Mouse (Mus musculus): ENCODE measurements around the gene Tbc1d2b.
A peak's percentile ranks its signal among the peaks of the same experiment; 100 is the strongest.

Tbc1d2b gene

DNA sequence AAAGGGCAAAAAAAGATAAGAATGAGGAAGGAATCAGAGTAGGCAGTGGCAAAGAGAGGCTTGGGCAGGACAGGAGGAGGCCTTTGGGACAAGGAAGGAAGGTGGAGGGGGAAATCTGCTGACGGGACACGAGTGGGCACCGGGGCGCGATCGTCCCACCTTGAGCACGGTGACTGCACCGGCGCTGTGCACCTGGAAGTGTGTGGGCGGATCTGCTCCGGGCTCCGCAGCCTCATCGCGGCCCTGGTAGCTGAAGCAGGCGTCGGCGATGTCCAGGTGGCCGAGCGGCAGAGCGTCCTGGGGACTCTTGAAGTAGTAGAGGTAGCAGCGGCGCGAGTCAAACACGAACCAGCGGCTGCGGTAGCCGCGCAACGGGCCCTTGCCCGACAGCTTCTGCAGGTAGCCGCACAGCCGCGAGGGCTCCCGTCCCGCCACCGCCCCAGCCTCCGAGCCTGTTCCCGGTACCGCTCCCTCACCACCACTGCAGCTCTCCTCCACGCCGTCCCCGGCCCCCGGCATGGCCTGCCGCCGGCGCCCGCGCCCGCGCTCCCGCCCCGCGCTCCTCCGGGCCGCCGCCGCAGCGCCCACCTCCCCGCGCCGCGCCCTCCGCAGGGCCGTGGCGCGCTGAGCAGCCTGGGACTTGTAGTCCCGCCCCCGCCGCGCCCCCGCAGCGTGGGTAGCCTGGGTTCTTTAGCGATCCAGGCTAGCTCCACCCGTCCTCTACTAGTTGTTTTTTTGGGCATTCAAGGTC, at the start of gene Tbc1d2b:
Gene Tbc1d2b (minus strand): TSS at position 612 of the 751 bp plus-strand sequence.
- peak; percentile 42 for DNase-seq (ENCODE audit: low spot score)

DNA sequence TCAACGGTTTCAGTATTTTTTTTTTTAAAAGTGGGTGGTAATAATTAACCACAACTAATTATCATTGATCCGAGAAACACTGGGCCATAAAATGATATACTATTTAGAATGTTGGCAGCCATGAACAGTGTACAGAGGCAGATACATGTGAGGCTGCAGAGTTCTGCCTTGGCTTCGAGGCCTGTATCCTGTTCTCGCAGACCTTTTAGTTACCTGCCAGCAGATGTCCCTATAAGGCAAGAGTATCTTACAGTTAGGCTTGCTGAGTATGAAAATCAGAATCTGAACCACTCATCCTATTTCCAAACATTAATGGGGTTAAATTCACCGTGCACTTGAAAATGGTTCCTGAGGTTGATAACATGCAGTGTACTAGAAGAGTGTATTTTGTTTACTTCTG, 45.7 kb upstream of the Tbc1d2b start:
- no peak for DNase-seq (ENCODE audit: low spot score)

DNA sequence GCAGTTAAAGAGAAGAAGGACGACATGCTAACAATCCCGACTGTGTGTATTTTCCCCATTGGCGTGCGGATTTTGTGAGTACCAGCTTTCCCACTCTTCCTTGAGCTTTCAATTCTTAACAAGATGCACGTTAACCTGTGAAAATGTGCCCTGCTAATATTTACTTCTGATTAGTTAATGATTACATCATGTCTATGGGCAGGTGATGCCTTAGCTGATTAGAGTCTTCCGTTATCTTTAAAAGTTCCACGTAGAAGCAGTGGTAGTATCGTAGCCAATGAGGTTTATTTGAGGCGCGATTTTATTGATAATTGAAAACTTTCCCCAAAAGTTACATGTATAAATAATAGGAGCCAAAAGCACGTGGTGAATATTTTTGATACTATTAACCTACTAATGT, 45.1 kb upstream of the Tbc1d2b start:
- DNase-seq (ENCODE audit: low spot score): no peak

DNA sequence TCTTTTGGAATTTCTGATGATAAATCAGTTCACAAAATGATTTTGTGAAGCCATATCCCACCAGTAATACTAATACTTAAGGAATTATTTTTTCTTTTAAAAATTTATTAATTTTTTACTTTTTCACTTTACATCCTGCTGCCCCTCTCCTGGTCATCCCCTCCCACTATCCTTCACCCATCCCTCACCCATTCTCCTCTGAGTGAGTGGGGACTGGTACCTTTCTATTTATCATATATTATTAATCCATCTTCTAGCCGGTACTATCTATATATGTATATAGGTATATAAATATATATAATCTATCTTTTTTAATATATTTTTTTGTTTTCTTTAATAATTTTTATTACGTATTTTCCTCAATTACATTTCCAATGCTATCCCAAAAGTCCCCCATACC, 33.6 kb upstream of the Tbc1d2b start:
- DNase-seq (ENCODE audit: low spot score): no peak

DNA sequence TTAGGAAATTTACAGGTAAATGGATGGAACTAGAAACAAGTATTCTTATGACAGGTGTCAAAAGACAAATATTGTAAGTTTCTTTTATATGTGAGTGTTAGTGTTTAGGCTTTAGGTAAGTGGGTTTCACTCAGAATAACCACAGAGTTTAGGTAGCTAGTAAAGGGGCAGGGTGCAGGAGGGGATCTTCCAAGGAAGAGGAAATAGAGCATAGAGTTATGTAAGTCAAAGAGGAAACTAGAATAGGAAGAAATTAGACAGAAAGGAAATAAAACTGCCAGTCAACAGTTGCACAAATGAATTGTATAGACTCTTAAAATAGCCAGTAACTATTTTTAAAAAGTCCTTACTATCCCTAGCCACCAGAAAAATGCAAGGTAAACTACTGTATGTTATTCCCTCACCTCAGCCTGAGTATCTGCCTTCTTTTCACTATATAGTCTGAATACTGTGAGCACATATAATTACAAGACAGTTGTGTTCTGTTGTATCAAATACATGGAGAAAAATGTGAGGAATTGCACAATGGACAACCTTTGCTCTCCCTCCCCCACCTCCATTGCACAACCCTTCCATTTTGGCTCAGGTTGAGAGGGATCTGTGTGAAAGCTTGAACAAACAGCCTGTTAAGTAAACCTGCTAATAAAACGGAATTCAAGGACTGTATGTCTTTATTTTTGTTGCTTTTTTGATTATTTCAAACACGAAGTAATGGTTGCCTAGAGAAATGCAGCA, 32.7 kb upstream of the Tbc1d2b start:
- no peak for DNase-seq (ENCODE audit: low spot score)

DNA sequence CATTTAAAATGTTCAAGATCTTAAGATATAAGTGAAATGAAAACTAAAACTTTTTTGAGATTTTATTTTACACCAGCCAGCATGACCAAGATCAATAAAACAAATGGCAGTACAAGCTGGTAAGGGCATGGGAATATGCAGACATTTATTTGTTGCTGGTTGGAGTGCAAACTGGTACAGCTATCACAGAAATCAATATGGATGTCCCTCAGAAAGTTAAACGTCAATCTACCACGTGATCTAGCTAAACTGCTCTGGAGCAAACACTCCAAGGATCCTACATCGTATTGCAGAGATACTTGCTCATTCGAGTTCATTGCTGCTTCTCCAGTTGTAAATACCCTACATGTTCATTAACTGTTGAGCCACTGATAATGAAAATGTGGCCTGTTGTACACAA, 32.1 kb upstream of the Tbc1d2b start:
- DNase-seq (ENCODE audit: low spot score): no peak

DNA sequence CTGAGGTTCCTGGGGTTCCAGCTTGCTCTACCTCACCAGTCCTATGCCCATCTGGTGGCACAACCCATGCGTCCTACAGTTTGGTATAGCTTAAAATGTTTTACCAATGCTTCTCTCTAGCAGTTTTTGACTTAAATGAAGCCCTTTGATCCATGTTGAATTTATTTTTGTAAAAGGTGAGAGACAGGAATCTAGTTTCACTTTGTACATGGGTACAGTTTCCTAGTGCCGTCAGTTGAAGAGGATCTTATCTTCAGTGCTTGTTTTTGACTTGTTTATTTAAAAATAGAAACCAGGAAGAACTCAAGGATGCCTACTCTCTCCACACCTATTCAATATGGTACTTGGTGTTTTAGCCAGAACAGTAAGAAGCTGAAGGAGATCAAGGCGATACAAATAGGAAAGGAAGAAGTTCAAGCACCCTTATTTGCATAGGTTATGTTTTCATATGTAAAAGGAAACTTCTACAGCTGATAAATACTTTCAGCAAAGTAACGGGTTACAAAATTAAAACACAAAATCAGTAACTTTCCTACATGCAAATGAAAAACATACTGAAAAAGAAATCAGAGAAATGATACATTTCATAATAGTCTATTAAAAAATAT, 30.6 kb upstream of the Tbc1d2b start:
- DNase-seq (ENCODE audit: low spot score): no peak

DNA sequence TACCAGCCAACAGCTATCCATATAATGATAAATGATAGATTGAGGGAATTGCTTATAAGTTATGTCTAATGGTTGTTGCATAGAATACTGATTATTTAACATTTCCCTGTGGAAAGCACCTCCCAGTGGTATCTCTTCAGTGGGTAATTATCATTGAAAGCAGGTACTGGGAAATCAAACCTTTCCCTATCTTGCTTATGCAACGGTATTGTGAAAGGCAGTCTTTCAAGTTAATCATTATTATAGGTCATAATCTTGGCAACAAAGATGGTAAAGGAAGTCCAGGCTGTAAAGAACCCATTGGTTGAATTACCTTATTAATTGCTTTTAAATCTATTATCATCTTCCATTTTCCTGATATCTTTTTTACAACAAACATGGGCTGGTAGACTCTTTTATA, 27.0 kb upstream of the Tbc1d2b start:
- DNase-seq (ENCODE audit: low spot score): no peak

DNA sequence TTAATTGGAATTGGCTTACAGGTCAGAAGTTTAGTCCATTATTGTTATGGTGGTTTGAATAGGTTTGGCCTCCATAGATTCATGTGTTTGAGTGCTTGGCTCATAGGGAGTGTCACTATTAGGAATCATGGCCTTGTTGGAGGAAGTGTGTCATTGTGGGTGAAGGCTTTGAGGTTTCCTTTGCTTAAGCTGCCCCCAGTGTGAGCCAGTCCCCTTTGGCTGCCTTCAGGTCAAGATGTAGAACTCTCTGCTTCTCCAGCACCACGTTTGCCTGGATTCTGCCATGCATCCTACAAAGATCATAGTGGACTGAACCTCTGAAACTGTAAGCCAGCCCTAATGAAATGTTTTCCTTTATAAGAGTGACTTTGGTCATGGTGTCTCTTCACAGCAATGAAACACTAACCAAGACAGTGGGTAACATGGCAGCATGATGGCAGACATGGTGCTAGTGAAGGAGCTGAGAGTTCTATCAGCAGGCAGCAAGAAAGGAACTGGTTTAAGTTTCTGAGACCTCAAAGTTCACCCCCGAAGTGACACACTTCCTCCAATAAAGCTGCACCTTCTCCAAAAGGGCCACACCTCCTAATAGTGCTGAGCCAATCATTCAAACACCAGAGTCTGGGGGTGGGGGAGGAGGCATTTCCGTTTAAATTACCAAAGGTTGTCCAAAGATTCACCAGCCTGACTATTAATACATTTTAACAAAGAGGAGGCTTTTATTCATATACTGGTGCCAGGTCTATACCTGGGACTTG, 23.2 kb upstream of the Tbc1d2b start:
- no peak for DNase-seq (ENCODE audit: low spot score)

DNA sequence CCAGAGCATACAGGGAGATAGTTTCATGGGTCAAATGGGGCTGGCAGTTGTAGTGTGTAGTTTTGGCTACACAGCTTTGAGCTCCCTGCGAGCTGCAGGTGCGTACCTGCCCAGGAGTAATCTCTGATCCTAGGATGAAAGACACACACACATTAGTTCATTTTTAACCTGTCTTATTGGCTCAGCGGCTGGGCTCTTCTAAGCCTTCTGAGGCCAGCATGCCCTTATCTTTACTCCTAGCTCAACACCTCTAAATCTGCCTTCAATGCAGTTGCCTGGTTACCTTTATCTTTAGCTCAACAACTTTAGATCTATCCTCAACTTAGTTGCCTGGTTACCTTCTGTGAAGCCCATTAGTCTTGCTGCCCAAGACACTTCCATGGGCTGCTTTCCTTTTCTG, 7.8 kb upstream of the Tbc1d2b start:
- no peak for DNase-seq (ENCODE audit: low spot score)

DNA sequence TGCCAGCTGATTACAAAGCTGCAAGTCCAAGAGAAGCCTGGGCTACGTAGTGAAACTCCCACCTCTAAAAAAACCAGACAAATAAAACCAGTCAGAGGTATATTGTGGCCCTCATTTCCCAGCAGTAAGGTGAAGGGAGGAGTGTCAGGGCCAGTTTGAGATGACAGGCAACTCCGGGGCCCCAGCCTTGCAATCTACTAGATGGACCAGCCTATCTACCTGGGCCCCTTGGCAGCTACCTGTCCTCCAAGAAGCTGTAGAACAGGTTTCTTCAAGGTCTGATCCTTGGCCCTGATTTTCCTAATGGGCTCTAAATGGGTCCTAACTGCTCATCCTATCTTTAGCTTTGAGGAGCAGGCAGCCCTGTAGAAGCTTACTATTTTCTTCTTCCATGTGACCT, 7.3 kb upstream of the Tbc1d2b start:
- DNase-seq (ENCODE audit: low spot score): no peak

DNA sequence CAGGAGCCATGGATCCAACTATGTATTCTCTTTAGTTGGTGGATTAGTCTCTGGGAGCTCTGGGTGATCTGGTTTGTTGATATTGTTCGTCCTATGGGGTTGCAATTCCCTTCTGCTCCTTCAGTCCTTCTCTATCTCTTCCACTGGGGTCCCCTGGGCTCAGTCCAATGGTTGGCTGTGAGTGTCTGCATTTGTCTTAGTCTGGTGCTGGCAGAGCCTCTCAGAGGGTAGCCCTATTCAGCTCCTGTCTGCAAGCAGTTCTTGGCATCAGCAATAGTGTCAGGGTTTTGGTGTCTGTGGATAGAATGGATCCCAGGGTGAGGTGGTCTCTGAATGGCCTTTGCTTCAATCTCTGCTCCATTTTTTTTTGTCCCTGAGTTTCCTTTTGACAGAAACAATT, 6.2 kb upstream of the Tbc1d2b start:
- no peak for DNase-seq (ENCODE audit: low spot score)

DNA sequence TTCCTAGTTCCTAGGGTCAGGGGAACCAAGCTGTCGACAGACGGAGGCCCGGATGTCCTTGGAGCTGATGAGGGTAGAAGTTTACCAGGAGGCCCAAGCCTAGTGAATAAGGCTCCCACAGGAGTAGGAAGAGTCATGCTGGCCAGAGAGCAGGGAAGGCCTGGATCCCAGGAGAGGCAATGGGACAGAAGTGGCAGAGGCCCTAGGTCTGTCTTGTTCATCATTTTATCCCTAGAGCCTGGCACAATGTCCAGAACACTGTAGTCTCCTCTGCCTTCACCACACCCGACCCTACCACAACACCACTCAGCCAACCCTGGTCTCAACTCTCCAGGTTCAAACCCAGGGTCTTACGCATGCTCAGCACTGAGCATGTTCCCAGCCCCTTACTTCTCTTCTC, 5.3 kb upstream of the Tbc1d2b start:
- DNase-seq (ENCODE audit: low spot score): no peak

DNA sequence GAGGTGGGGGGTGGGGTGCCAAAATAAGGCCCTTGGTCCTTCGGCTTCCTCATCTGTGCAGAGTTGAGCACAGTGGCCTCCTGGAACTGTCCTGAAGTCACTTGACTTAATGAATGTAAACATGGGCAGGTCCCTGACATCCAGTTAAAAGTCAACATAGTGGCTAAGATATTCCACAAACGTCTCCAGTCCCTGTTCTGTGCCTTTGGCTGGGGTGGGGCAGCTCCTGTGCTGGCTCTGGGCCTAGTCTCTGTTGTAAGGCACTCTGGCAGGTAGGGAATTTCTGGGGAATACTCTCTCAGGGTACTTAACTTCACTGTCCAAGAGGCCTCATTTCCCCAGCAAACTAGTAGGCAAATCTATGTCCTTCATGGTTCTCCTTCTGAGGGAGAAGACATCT, 4.9 kb upstream of the Tbc1d2b start:
- DNase-seq (ENCODE audit: low spot score): no peak

DNA sequence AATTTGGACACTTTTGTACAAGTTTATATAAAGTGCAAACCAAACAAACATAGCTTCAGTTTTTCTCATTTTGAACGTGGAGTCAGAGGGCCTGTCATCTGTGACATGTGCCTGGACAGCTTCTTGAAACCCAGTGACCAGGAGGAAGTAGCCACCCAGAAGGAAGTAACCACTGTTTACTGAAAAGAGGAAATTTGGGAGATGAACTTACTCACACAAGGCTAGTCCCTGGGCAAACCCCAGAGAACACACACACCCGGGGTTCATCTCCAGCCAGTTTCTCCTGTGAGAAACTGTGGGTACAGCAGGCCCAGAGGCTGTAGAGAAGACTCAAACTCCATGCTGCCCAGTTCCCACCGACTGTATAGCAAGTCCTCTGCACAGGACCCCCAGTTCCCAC, 3.9 kb upstream of the Tbc1d2b start:
- no peak for DNase-seq (ENCODE audit: low spot score)

DNA sequence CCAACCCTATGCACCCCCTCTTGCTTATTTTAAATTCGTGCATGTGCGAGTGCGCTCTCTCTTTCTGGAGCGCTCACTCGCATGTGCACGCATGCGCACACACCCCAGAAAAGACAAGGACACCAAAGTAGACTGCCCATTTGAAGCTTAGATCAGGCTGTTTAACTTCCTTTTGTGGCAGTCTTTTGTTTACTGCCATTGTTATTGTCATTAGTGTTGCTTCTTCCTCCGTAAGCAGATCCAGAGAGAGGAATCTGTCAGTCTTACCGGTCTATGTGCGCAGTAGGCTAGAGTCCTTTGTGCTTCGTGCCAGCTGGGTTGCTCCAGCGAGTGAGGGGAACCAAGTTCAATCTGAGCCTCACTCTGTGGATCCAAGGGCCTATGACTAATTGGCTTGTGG, 1.7 kb upstream of the Tbc1d2b start:
- no peak for DNase-seq (ENCODE audit: low spot score)

DNA sequence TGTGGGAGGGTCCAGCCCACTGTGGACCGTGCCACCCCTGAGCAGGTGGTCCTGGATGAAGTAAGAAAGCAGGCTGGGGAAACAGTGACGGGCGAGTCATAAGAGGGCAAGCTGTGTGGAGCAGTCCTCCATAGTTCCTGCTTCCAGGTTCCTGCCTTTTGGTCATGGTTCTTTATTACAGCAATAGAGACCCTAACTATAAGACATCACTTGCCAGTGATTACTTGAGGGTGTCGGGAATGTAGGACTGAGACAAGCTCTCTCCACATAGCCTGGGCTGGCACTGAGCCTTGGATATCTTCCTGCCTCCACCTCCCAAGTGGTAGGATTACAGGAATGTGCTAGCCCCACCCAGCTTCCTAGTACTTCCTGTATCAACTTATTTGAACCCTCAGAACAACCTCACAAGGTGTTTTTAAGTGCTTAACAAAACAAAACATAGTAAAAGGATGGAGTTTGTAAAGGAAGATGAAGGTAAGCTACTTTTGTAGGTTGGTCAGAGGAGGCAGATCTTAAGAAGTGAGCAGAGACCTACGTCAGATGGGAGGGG, 1.0 kb upstream of the Tbc1d2b start:
- DNase-seq (ENCODE audit: low spot score): no peak

DNA sequence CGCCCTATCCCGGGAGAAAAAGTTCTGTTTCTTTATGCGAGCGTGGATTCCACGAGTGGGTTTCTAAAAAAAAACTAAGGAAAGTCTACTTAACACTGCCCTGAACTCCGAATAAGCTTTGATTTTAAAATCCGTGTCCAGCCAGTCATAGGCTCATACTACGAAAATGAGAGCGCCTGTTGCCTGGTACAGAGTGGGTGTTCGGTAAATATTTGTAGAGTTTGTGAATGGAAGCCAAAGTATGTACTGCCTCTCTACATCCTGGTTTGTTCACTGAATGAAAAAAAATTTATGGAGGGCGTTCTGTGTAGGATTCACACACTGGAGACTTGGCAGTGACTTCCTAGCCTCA, 316 bp upstream of the Tbc1d2b start:
- DNase-seq (ENCODE audit: low spot score): no peak

DNA sequence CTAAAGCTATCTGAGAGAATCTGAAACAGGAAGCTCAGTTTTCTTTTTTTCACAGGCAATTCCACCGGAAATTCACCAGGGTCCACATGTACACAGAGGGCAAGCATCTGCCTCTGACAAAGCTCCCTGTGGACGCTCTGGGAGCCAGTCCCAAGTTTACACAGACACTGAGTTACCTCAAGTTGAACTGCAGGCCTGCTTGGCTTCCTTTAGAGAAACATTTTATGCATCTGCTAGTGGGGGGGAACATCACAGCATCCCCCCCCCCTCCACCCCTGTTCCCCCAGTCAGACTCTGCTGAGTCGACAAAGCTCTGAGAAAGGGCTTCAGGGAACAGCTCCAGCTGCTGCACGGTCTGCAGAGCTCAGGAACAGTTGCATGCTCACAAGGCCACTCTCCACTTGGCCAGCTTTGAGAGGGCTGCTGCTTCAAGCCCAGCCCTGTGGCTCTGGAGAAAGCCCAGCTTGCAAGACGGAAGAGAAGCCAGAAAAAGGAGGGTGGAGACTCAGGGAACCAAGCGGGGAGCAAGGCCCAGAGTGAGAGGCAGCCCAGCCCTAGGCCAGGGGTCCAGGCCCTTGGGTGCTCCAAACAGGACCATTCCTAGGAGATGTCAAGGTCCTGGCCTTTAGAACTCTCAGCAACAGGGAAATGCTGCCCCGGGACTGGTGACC, 1.5 kb downstream of the Tbc1d2b start:
- no peak for DNase-seq (ENCODE audit: low spot score)

DNA sequence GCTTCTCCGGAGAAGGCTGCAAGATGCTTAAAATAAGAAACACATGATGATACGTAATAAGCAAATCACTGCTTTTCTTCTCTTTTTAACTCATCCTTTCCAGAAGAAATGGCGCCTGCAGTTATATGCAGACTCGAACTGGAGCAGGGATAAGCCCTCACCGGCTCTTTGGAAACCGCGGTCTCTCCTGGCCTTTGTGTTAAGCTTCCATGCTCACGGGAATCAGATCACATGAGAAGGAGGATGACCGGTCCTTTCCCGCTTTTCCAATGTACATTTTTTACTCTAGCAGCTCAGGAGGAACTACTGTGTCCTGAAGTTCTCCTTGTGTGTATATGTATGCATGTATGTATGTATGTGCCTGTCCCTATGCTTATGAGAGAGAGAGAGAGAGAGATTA, 3.7 kb downstream of the Tbc1d2b start:
- no peak for DNase-seq (ENCODE audit: low spot score)

DNA sequence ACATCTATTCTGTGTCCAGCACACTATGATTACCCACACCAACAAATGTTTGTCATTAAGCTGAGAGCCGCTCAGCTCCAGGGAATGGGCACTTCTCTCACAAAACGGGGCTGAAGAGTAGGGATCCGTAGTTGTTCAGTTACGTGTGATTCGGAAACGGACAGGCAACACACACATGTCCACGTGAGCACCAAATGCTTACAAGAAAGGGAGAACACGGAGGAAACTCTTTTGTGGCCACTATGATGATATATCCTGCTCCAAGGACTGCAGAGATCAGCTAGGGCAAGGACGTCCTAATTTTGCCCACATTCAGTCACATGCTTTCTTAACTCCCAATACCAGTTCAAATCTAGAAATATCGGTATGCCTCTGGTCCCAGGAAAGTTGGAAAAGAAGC, 4.5 kb downstream of the Tbc1d2b start:
- no peak for DNase-seq (ENCODE audit: low spot score)

All from ovary, postnatal 10 days (tissue).